Mouse (Mus musculus) brain, adult 2 months (tissue): Measurements from ENCODE around the gene Olfr582.

Source experiments
- DNase-seq: peaks from one replicate; pipeline ENCODE4 v3.0.0; 2011; ENCODE audit warnings: low read depth, low spot score

The Olfr582 gene

DNA sequence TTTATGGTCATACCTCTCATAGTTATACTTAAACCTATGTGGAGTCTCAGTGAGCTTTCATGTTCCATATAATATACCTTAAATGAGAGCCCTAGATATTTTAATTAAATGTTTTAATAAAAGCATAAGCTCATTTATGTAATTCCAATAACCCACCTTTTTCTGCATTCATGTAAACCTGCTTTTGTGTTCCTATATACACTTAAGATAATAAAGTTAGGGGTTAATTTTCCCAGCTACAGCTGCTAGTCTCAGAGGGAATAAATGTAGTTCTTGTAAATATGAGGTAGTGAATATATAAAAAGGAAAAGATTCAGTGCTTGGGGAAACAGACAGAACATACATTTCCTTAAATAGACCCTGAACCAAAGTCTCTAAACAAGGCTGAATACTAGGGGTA, at the start of gene Olfr582:
Gene Olfr582 (plus strand): TSS at position 301 of the 400 bp plus-strand sequence.
- no peak for DNase-seq

DNA sequence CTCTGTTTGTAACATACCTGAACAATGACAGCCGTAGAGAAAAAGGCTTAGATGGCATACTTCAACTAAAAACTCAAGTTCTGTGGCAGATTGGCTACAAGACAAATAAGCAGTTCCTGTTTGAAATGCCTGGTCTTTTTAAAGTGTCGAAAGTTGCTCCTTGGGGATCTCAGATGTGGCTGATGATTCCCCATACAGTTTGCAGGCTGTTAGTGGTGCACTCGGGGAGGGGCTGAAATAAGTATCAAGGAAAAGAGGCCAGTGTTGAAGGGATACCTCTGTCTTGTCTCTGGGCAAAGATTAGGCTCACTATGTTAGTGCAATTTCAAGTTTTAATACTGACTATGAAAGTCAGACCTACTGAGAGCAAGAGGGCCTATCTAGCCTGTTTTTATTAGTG, 48.6 kb upstream of the Olfr582 start, which contains the start of gene Olfr578:
Gene Olfr578 (minus strand): TSS at position 101 of the 400 bp plus-strand sequence.
- no peak for DNase-seq

DNA sequence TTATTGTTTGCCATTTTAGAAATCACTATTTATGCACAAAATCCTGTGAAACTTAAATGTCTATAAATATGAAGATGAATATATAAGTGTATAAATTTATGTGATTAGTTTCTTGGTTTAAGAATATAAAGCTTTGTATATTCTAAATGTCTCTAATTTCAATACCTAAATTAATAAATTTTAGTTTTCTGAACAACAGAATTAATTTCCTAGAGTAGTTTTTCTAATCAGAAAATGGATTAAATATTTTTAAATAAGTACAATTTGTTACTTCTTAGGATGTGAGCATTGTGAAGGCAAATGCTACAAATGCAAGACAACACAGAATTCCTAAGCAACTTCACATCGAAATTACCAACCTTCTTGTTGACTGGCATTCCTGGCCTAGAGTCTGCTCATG, 13.2 kb downstream of the Olfr582 start, which contains the start of gene Olfr583:
Gene Olfr583 (plus strand): TSS at position 301 of the 400 bp plus-strand sequence.
- DNase-seq, result no peak

DNA sequence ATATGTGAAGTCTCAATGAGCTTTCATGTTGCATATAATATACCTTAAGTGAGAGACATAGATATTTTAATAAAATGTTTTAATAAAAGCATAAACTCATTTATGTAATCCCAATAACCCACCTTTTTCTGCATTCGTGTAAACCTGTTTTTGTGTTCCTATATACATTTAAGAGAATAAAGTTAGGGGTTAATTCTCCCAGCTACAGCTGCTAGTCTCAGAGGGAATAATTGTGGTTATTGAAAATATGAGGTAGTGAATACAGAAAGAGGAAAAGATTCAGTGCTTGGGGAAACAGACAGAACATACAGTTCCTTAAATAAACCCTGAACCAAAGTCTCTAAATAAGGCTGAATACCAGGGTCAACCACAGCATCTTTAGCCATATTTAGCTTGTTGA, 43.8 kb downstream of the Olfr582 start, which contains the start of gene Olfr584:
Gene Olfr584 (plus strand): TSS at position 301 of the 400 bp plus-strand sequence.
- no peak for DNase-seq
